Mouse (Mus musculus) B cell, adult 2 months (primary cell): ENCODE results near the gene Gbp7.
"Not testable (repeated sequence)": the region's sequence is repeated elsewhere in the genome, so short reads cannot be mapped to it uniquely, and the experiment has no call there.

Source experiments
- DNase-seq, 2 experiments: peaks; one replicate each; pipeline ENCODE4 v3.0.0; 2022

The Gbp7 gene

GRCm38 (mm10) chr3:142530087-142530953 is at the start of gene Gbp7:
TSS of gene Gbp7 (plus strand) at chr3:142530342.
- peak; percentile 60 to 63 for DNase-seq

DNA sequence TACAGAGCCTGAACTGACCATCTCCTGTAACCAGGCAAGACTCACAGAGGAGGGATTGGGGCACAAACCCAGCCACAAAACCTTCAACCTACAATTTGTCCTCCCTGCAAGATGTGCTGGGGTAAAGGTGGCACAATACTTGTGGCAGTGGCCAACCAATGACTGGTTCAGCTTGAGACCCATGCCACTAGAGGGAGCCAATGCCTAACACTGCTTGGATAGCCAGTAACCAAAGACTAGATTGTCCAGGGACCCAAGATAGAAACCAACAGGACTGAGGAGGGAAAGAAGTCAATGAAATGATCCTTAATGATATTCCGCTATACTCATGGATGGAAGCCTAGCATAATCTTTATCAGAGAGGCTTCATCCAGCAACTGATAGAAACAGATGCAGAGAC is 39.7 kb upstream of the Gbp7 start:
- DNase-seq, result peak; percentile 79 to 80

- DNase-seq, result peak; percentile 70 to 77
Measured at GRCm38 (mm10) chr3:142493536-142494061, 36.5 kb upstream of the Gbp7 start, which contains the start of gene Gbp5. TSS of gene Gbp5 (plus strand) at chr3:142493978.

GRCm38 (mm10) chr3:142495146-142495655 is 34.9 kb upstream of the Gbp7 start:
- DNase-seq, result no peak

- DNase-seq, result peak; percentile 32 to 47
Measured at GRCm38 (mm10) chr3:142496113-142497101, 33.7 kb upstream of the Gbp7 start.

DNA sequence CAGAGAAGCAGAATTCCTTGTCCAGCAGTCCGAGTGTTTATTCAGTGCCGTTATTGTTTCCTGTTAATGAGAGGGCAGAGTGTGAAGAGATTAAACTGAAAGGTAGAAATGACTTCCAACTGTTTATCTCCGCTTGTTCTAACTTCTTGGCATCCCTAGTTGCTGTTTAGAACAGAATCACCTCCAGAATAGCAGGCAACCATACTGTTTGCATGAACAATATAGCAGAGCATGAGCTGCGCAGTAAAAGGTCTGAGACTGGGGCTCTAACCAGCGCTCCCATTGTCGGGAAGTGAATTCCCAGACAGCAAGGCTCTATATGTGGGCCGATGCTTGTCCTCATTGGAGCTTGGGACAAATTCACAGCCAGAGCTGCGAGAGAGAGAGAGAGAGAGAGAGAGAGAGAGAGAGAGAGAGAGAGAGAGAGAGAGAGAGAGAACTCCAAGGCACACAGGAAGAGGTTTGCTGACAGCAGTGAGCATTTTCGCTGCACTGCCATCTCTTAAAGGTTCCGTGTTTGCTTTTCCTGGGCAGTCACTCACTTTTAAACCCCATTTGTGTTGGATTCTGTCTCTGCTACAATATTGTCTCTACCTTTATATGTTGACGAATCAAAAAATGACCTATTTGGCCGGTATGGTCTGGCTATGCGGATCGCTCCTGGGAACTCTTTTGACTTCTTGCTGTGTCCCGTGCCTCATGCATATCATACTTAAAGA is 32.9 kb upstream of the Gbp7 start:
- peak; percentile 27 to 30 for DNase-seq

GRCm38 (mm10) chr3:142498941-142499340 is 31.2 kb upstream of the Gbp7 start:
- DNase-seq, result no peak

- DNase-seq, result no peak
Measured at GRCm38 (mm10) chr3:142528116-142528515, 2.0 kb upstream of the Gbp7 start.

DNA sequence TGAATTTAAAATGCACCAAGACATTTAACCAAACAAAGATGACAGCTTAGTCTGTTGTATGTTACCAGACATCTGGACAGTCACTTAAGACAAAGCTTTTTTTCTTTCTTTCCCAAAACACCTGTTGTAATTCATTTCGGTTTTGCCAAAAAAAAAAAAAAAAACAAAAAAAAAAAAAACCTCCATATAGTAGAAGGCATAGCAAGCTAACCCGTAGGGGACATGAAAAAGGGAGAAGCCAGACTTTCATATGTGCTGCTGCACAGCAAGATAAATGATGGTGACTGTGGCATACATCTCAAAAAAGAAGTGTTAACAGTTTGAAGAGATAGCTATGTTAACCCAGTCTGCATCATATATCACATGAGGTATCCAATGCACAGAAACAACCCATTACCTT is 545 bp upstream of the Gbp7 start:
- no peak for DNase-seq

DNA sequence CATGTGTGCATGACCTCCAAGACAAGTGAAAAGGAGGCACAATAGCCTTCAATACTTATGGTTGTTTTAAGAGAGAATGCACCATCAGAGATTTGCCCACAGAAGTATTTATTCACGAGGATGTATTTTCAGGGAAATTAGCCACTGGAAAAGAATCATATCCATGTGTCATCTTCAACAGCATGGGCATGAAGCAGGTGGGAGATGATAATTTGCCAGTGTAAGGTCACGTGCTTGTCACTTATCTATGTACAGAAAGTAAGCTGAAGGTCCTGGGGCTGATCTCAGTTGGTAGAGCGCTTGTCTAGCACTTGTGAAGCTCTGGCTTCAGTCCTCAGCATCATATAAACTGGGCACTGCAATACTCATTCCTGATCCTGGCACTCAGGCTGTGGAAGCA is 1.5 kb downstream of the Gbp7 start:
- no peak for DNase-seq

GRCm38 (mm10) chr3:142533185-142533584 is 3.0 kb downstream of the Gbp7 start:
- no peak for DNase-seq

- DNase-seq, result no peak
Measured at GRCm38 (mm10) chr3:142535667-142536066, 5.5 kb downstream of the Gbp7 start.

GRCm38 (mm10) chr3:142541391-142541790 is 11.2 kb downstream of the Gbp7 start:
- DNase-seq, result no peak

- DNase-seq, result not testable (repeated sequence)
Measured at GRCm38 (mm10) chr3:142542776-142543175, 12.6 kb downstream of the Gbp7 start.

DNA sequence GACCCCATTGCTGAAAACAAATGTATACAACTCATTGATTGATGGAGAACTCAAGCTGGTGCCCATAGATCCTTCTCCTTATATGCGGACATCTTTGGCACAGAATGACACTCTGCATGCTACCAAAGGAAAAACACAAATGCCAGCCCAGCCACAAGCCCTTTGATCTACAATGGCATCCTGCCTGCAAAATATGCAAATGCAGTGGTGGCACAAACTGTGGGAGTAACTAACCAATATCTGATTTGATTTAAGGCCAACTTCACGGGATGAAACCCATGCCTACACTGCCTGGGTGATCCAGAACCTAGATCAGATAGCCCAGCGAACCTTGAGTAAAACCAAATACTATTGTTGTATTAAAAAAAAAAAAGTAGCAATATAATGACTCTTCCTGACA is 16.5 kb downstream of the Gbp7 start:
- no peak for DNase-seq

- DNase-seq, result no peak
Measured at GRCm38 (mm10) chr3:142550052-142550676, 20.0 kb downstream of the Gbp7 start.

DNA sequence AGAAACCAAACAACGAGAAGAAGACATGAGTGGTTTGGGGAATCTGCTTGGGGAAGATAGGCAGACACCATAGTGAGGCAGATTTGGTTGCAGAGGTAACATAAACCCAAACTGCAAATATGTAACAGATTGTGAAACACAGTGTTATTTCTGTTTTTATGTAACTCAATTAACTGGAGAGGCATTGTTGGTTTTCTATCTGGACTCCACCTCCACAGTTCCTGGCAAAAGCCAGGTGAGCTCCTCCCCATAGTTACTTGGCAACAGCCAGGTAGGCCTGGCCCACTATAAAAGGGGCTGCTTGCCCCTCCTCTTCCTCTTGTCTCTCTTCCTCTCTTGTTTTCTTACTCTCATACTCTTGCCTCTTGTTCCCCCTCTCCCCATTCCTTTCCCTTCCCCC is 24.5 kb downstream of the Gbp7 start:
- no peak for DNase-seq

DNA sequence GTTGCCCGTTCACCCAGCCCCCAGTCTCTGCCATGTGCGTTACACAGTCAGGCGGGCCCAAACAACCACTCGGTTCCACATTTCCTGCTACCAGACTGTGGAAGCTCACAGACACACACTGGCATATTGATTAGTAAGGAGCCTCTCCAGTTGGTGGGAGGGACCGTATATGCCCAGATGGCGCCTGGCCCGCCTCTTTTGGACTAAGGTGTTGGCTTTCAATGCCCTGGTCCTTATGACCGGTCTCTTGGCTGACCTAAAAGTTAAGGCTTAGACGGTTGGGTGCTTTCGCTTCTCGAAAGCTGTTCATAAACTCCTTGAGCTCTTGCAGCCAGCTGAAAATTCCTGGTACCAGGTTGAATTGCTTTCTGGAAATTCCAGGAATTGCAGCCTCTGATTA is 25.5 kb downstream of the Gbp7 start:
- DNase-seq, result no peak

DNA sequence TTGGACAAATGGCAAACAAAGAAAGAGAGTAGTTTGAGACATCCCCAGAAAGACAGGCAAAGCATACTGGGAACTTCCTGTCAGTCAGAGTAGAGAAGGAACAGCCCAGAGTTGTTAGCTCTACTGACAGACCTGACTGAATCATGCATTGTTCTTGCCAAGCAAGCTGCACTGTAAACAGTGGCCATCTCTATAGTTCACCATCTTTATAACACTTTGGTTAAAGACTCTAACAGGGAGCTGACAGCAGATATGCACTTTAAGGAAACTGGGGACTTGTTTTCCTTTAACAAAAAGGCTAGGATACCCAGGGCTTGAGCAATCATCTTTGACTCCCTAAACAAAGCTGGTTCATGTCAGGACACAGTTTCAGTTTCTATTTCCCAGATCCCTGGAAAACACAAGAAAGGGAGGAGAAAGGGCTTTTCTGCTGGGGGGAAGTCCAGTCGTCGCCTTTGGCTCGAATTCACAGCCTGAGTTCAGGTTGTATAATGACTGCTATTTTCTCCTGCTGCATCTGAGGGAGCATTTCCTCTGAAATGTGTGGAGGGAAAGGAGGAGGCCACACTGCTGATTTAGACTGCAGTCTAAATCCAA is 29.6 kb downstream of the Gbp7 start, which contains the start of gene Gbp3:
Gbp3 (plus strand) TSS at position 395 of the 597 bp plus-strand sequence.
- DNase-seq, result peak; percentile 14 to 25

- DNase-seq, result peak; percentile 91 to 93
Measured at GRCm38 (mm10) chr3:142560296-142560948, 30.3 kb downstream of the Gbp7 start.
